Mouse (Mus musculus) kidney, adult 2 months (tissue): ENCODE measurements around the gene Rps6ka2. TPM values are rescaled to one million over a fixed set of nuclear protein-coding genes. Genes with fewer than 3 reads are reported as not detected.

Source experiments
- DNase-seq: peaks from one replicate; pipeline ENCODE4 v3.0.0; 2021
- H3K27ac ChIP-seq: fragments of 200-500 bp; 2 replicates; pipeline ENCODE4 v1.5.1; 2012; ENCODE audit warnings: low read depth, low read length, control low read depth, inconsistent platforms; ENCODE audit not compliant: insufficient read depth
- H3K27me3 ChIP-seq: fragments of 200-500 bp; replicated peaks from 2 replicates; pipeline ENCODE4 v1.6.1; 2012; ENCODE audit warnings: mild to moderate bottlenecking, moderate library complexity, low read length, inconsistent platforms; ENCODE audit not compliant: control insufficient read depth, insufficient read depth
- H3K36me3 ChIP-seq: fragments of 200-500 bp; 2 replicates; pipeline ENCODE4 v1.6.1; 2012; ENCODE audit warnings: mild to moderate bottlenecking, moderate library complexity, low read length, inconsistent platforms; ENCODE audit not compliant: control insufficient read depth, insufficient read depth
- H3K4me1 ChIP-seq: fragments of 200-500 bp; 2 replicates; pipeline ENCODE4 v1.6.1; 2011; ENCODE audit warnings: low read length; ENCODE audit not compliant: control insufficient read depth, insufficient read depth
- H3K4me3 ChIP-seq: fragments of 200-500 bp; 2 replicates; pipeline ENCODE4 v1.5.1; 2011; ENCODE audit warnings: mild to moderate bottlenecking, low read depth, low read length, control low read depth; ENCODE audit not compliant: insufficient read depth
- CTCF ChIP-seq: fragments of 200-500 bp; conservative IDR thresholded peaks from 2 replicates; pipeline ENCODE4 v1.5.1; 2011; ENCODE audit warnings: low read depth, mild to moderate bottlenecking, control low read depth, low read length, moderate library complexity, mixed read lengths; ENCODE audit not compliant: insufficient read depth, insufficient read length
- POLR2A ChIP-seq: fragments of 200-500 bp; IDR thresholded peaks from one replicate; pipeline ENCODE4 v1.6.1; 2011; ENCODE audit warnings: low read depth, low read length, control low read depth
- WGBS: fragments of 180-500 bp; shearing (Covaris S2); methylation state at CpG from one replicate; pipeline ENCODE4 v1.1.7; 2018; 5-methylcytosine and 5-hydroxymethylcytosine counted together
- polyA plus RNA-seq: library from polyadenylated mRNA; depleted of rRNA; stranded (reverse); fragments of >200 nt; gene quantifications from 2 replicates; pipeline ENCODE4 v1.2.3, GENCODE M21; 2012

The Rps6ka2 gene
- polyA plus RNA-seq, 1 experiment, result 5.5 TPM

DNA sequence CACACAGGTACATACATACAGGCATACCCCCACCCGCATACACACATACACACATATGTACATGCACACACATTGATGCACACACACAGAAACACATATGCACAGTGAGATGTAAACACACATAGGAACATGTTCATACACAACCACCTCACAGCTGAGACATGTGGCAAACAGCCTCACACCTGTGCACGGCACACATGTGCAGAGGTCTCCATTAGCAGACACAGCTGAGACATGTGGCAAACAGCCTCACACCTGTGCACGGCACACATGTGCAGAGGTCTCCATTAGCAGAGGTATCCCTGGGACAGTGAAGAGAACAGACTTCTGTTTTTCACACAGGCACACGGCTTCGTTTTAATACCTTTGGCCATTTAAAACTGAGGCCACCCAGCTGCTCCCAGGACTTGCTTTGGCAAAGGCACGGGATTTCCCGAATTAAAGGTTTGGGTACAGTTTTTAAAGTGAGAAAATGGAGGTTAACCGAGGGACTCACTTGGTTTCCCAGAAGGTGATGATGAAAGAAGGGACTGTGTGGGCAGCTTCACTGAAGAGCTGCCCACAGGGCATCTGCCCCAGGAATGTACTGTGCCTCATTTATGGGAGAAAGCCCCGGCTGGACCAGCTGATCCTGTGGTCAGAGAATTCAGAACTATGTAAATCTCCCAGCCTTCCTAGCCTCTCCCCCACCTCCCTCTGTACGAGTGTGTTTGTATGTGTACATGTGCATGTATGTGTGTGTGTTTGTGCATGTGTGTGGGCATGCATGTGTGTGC lies 29.3 kb upstream of the Rps6ka2 start:
- H3K27ac ChIP-seq, result no peak overlapping the region
- H3K36me3 ChIP-seq, result no peaks in the 10 kb centered on the region
- TF ChIP-seq CTCF (no peak), POLR2A (no peak)
- no peak overlapping the region for H3K4me3 ChIP-seq
- H3K4me1 ChIP-seq, result no peaks in the 10 kb centered on the region
- 84% methylated on average over 10 of the region's 10 CpGs for WGBS
- DNase-seq, result no peak
- no peaks in the 10 kb centered on the region for H3K27me3 ChIP-seq

DNA sequence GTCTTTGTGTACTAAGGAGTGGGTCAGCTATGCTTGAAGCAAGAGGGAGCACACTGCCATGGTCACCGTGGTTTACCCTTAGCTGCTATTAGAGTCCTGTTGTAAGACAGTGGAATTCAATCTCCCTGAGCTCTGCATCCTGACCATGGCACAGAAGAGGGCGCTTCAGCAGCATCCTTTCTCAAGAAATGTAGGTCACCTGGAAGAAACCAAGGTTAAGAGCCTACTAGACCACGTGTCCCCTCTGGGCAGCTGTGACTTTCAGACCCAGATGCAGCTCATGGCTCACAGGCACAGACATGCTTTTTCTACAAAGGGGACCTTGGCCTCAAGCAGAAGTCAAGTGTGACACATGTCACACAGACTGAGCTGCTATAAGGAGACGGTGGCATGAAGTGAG lies 27.5 kb upstream of the Rps6ka2 start:
- no peak for TF ChIP-seq POLR2A
- 0 out of 2 replicates have a peak, but pooled peaks have one; percentile 17 for TF ChIP-seq CTCF
- 56% methylated on average over 4 of the region's 4 CpGs for WGBS
- no peak overlapping the region for H3K4me3 ChIP-seq
- H3K4me1 ChIP-seq, result no peaks in the 10 kb centered on the region
- H3K27me3 ChIP-seq, result no peaks in the 10 kb centered on the region
- no peaks in the 10 kb centered on the region for H3K36me3 ChIP-seq
- H3K27ac ChIP-seq, result no peak overlapping the region
- peak; percentile 22 for DNase-seq

DNA sequence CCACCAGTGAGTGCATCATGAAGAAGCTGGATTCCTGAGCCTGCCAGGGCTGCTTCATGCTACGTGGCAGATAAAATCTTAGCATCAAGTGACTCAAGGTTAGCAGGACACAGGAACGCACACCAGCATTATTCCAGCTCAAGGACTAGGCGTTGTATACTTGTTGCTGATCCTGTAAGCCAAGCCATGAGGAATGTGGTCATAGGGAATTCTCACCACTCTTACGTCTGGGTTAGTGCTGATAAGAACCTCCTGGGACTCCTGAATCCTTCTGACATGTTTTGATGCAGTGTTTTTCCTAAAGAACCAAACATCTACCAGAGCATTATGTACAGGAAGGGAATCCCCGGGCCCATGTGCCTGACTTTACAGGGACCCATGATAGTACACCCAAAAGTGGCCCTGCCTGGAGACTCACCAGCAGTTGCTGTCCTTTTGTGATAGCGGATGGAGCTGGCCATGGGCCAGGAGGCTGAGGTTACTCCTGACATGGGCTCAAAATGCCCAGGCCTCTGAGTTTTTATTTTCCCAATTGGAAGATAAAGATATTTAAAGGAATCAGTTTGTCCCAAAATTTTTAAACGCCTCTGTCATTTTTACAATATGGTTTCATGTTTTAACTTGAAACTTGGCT lies 25.9 kb upstream of the Rps6ka2 start:
- no peak overlapping the region for H3K4me3 ChIP-seq
- no peak for TF ChIP-seq CTCF
- TF ChIP-seq POLR2A, result no peak
- WGBS, result 76% methylated on average over 7 of the region's 7 CpGs
- no peaks in the 10 kb centered on the region for H3K27me3 ChIP-seq
- no peak overlapping the region for H3K27ac ChIP-seq
- H3K4me1 ChIP-seq, result no peaks in the 10 kb centered on the region
- no peaks in the 10 kb centered on the region for H3K36me3 ChIP-seq
- no peak for DNase-seq

DNA sequence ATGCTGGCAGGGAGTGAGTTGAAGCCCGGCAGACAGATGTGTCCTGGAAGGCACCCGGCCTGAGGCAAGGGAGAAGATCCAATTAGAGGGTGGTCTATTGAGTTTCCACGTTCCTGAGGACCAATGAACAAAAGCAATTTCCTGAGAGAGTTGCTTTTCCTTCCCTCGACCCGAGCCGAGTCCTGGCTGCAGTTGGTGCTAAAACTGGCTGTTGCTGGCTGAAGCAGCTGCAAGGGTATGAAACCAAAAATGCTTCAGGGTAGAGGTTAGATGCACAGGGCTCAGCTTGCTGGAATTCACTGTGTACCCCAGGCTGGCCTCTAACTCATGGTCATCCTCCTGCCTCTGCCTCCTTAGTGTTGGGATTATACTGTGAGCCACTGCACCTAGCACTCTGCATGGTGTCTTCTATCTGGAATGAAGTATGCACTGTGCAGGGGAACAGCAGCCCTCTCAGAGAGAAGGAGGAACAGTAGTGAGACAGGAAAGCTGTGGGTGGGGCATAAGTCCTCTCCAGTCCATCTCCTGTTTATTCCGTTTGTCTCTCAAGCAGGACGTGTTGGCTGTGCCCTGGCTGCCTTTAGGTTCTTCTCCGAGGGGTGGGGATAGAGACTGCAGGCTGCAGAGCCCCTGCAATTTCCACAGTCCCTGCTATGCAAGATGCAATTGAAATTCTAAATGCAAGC lies 24.4 kb upstream of the Rps6ka2 start:
- no peak overlapping the region for H3K4me3 ChIP-seq
- H3K27ac ChIP-seq, result no peak overlapping the region
- no peaks in the 10 kb centered on the region for H3K36me3 ChIP-seq
- no peaks in the 10 kb centered on the region for H3K4me1 ChIP-seq
- DNase-seq, result no peak
- no peaks in the 10 kb centered on the region for H3K27me3 ChIP-seq
- WGBS, result 41% methylated on average over 9 of the region's 9 CpGs
- TF ChIP-seq POLR2A (no peak), CTCF (no peak)

DNA sequence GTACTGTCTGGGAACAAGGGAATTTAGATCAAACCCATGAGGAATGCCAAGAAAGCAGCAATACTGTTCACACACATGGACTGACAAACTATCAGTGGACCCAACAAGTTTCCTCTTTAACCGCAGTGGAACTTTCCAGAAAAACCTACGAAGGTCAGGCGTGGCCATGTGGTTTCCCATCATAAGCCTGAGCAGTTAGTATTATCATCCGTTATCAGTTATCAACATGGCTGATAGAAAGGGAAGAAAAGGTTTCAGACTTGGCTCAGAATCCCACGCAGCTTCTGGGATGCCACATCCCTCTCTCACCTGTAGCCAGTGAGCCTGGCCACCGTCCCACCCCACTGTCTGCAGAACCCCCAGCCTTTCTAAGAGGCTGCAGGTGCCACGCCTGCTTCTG lies 23.4 kb upstream of the Rps6ka2 start:
- Histone ChIP-seq H3K27me3 (no peaks in the 10 kb centered on the region), H3K36me3 (no peaks in the 10 kb centered on the region), H3K4me1 (no peaks in the 10 kb centered on the region), H3K27ac (no peak overlapping the region), H3K4me3 (no peak overlapping the region)
- no peak for DNase-seq
- TF ChIP-seq CTCF (no peak), POLR2A (no peak)
- 90% methylated on average over 7 of the region's 7 CpGs for WGBS

DNA sequence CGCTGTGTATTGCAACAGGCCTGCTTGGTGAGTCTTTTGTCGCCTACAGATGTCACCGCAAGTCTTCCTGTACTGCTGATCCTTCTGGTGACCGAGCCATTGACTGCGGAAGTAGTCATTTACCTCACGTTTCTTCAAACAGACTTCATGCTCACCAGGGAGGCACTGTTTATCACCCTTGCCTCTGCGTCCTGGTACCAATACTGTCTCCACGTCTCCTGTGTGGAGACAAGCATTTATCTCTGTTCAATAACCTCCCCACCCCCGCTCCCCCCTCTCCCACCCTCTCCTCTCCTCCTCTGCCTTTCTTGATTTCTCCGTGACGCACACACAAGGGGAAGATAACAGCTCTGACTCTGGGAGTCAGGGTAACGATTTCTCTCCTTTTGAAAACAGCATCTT lies 22.0 kb upstream of the Rps6ka2 start:
- Histone ChIP-seq H3K4me3 (no peak overlapping the region), H3K4me1 (no peaks in the 10 kb centered on the region), H3K27ac (no peak overlapping the region), H3K36me3 (no peaks in the 10 kb centered on the region), H3K27me3 (no peaks in the 10 kb centered on the region)
- no peak for TF ChIP-seq CTCF
- TF ChIP-seq POLR2A, result no peak
- WGBS, result 77% methylated on average over 12 of the region's 12 CpGs
- no peak for DNase-seq
